Mouse (Mus musculus) hindbrain, embryonic 13.5 days (tissue): Measurements from ENCODE around the gene Wiz. TPM values are rescaled to one million over a fixed set of nuclear protein-coding genes. Genes with fewer than 3 reads are reported as not detected.

Source experiments
- ATAC-seq: fragments of 200-750 bp; cut with Nextera tagmentation; 2 replicates; pipeline ENCODE4 v1.8.0; 2017; ENCODE audit warnings: moderate TSS enrichment; ENCODE audit not compliant: low FRiP score
- H3K27ac ChIP-seq: fragments of 300-500 bp; sonication (generic); 2 replicates; pipeline ENCODE4 v1.5.1; 2015; ENCODE audit warnings: inconsistent platforms, mild to moderate bottlenecking, moderate library complexity
- H3K27me3 ChIP-seq: fragments of 300-500 bp; sonication (generic); 2 replicates; pipeline ENCODE4 v1.6.1; 2015; ENCODE audit warnings: mild to moderate bottlenecking, inconsistent platforms
- H3K36me3 ChIP-seq: fragments of 300-500 bp; sonication (generic); 2 replicates; pipeline ENCODE4 v1.6.1; 2015; ENCODE audit warnings: mild to moderate bottlenecking, inconsistent platforms
- H3K4me1 ChIP-seq: fragments of 300-500 bp; sonication (generic); replicated peaks from 2 replicates; pipeline ENCODE4 v1.6.1; 2015; ENCODE audit warnings: inconsistent platforms
- H3K4me2 ChIP-seq: fragments of 300-500 bp; sonication (generic); 2 replicates; pipeline ENCODE4 v1.6.1; 2015; ENCODE audit warnings: inconsistent platforms, mild to moderate bottlenecking, moderate library complexity
- H3K4me3 ChIP-seq: fragments of 300-500 bp; sonication (generic); 2 replicates; pipeline ENCODE4 v1.5.1; 2015; ENCODE audit warnings: mild to moderate bottlenecking, inconsistent platforms
- H3K9ac ChIP-seq: fragments of 300-500 bp; sonication (generic); 2 replicates; pipeline ENCODE4 v1.6.1; 2015; ENCODE audit warnings: mild to moderate bottlenecking, inconsistent platforms
- H3K9me3 ChIP-seq: fragments of 300-500 bp; sonication (generic); 2 replicates; pipeline ENCODE4 v1.6.1; 2016; ENCODE audit warnings: inconsistent platforms
- WGBS: fragments of 180-500 bp; shearing (Covaris S2); methylation state at CpG from one replicate; pipeline ENCODE4 v1.1.7; 2015; 5-methylcytosine and 5-hydroxymethylcytosine counted together
- microRNA-seq: library from miRNA; unstranded; fragments of <30 nt; microRNA quantifications from one replicate; pipeline ENCODE4, GENCODE M21; 2016
- polyA plus RNA-seq: library from polyadenylated mRNA; unstranded; fragments of >200 nt; fragmentation: Nextera tagmentation; extraction: Ambion mirVana; gene quantifications from 2 replicates; pipeline ENCODE4 v1.2.1, GENCODE M21; 2015

The Wiz gene
- polyA plus RNA-seq, 1 experiment from 2014 or later = 35.9 TPM

GRCm38 (mm10) chr17:32313892-32314291, 75.3 kb downstream of the Wiz start:
- peaks cover 92% of the 10 kb centered on the region for H3K36me3 ChIP-seq
- H3K4me1 ChIP-seq = peaks cover 12% of the 10 kb centered on the region
- H3K27ac ChIP-seq = no peak overlapping the region
- 86% methylated on average over 5 of the region's 5 CpGs for WGBS
- H3K9ac ChIP-seq = no peak overlapping the region
- no peak for ATAC-seq
- H3K27me3 ChIP-seq = no peaks in the 10 kb centered on the region
- no peaks in the 10 kb centered on the region for H3K9me3 ChIP-seq
- no peak overlapping the region for H3K4me3 ChIP-seq
- H3K4me2 ChIP-seq = no peak overlapping the region

- no peak for ATAC-seq
- WGBS = 94% methylated on average over 8 of the region's 8 CpGs
- Histone ChIP-seq H3K9me3 (no peaks in the 10 kb centered on the region), H3K36me3 (peaks cover 99% of the 10 kb centered on the region), H3K27ac (no peak overlapping the region), H3K27me3 (no peaks in the 10 kb centered on the region), H3K4me3 (no peak overlapping the region), H3K9ac (no peak overlapping the region), H3K4me2 (no peak overlapping the region), H3K4me1 (0 out of 2 replicates have a peak, but pooled peaks cover 4% of the 10 kb centered on the region)
Observed at GRCm38 (mm10) chr17:32312801-32313200, 76.4 kb downstream of the Wiz start.

GRCm38 (mm10) chr17:32307963-32308362, 81.3 kb downstream of the Wiz start:
- ATAC-seq = no peak
- WGBS = 94% methylated on average over 4 of the region's 4 CpGs
- H3K27ac ChIP-seq = no peak overlapping the region

More at GRCm38 (mm10) chr17:32307963-32308362, 81.3 kb downstream of the Wiz start:
- no peak overlapping the region for H3K9ac ChIP-seq
- no peak overlapping the region for H3K4me2 ChIP-seq
- H3K9me3 ChIP-seq = no peaks in the 10 kb centered on the region
- no peak overlapping the region for H3K4me3 ChIP-seq
- H3K27me3 ChIP-seq = no peaks in the 10 kb centered on the region
- no peaks in the 10 kb centered on the region for H3K4me1 ChIP-seq
- H3K36me3 ChIP-seq = peaks cover 94% of the 10 kb centered on the region

Small RNA genes lying within 50 kb of the gene (microRNA-seq; reads per million reads assigned to microRNA genes)
- gene Gm22201 = not detected

Other genes with a start within 250 kb of the Wiz start
- gene Notch3, start 222.6 kb downstream of the Wiz start, polyA plus RNA-seq = 8.2 and 8.6 TPM in 2 replicates
- gene Ephx3, start 199.9 kb downstream of the Wiz start, polyA plus RNA-seq = 0.10 and 0.23 TPM in 2 replicates
- gene Brd4, start 104.7 kb downstream of the Wiz start, polyA plus RNA-seq = 81.8 and 83.9 TPM in 2 replicates
- gene Akap8, start 68.2 kb downstream of the Wiz start, polyA plus RNA-seq = 109 TPM in 2 replicates
- 148 and 156 TPM in 2 replicates for gene Akap8l, start 38.8 kb downstream of the Wiz start, polyA plus RNA-seq
- gene Rasal3, start 14.1 kb upstream of the Wiz start, polyA plus RNA-seq = 0.62 and 0.83 TPM in 2 replicates
- gene Pglyrp2, start 34.7 kb upstream of the Wiz start, polyA plus RNA-seq = 0.12 TPM in 1 of 2 replicates, not detected in the other
- 1.3 and 1.4 TPM in 2 replicates for gene Cyp4f39, start 63.3 kb upstream of the Wiz start, polyA plus RNA-seq
- 12.8 and 13.1 TPM in 2 replicates for gene Cyp4f17, start 116.6 kb upstream of the Wiz start, polyA plus RNA-seq
- 19.9 and 23.4 TPM in 2 replicates for gene Cyp4f16, start 147.1 kb upstream of the Wiz start, polyA plus RNA-seq
- 1.1 TPM in 1 of 2 replicates, not detected in the other for gene Cyp4f37, start 231.9 kb upstream of the Wiz start, polyA plus RNA-seq